Mouse (Mus musculus) adipocyte (in vitro differentiated cells): Measurements from ENCODE around the gene Rab12.

Experiments
- DNase-seq: peaks from one replicate; pipeline ENCODE4 v3.0.0-alpha.2; 2016; ENCODE audit warnings: low spot score

The Rab12 gene

DNA sequence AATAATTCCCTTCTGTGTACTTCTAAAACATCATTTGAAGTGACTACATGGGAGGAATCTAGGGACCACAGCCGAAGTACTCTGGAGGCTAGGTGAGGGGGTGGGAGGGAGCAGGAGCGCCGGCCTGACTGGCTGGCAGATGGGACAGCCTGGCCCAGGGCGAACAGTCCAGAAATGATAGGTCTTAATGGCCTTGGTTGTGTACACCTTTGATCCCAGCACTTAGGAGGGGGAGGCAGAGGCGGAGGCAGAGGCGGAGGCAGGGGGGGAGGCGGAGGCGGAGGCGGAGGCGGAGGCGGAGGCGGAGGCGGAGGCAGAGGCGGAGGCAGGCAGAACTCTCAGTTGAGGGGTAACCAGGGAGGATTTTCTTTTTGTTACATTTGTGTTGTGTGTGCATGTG lies 20.9 kb downstream of the Rab12 start:
- no peak for DNase-seq

GRCm38 (mm10) chr17:66496589-66496988 lies 22.9 kb downstream of the Rab12 start:
- DNase-seq = no peak

- DNase-seq = peak; percentile 74
These were observed 29.4 kb downstream of the Rab12 start for GRCm38 (mm10) chr17:66490022-66490601.

DNA sequence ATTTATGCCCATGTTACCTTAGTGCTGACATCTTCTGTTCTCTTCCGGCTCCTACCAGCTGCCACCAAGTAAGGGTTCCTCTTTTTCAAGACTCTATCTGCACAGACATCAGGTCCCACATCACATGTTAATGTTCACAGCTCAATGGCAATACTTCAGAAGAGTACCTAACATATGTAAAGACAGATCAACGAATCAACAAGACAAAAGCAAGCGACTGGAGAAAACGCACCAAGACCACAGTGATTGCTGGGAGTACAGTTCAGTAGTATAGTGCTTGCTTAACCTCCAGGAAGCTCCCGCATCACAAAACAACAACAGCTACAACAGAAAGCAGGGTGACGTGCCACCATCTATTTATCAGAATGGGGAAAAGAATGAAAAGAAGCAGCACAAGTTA lies 33.0 kb downstream of the Rab12 start:
- DNase-seq = no peak

- DNase-seq = peak; percentile 8
These were observed 33.8 kb downstream of the Rab12 start for GRCm38 (mm10) chr17:66485742-66486141.

DNA sequence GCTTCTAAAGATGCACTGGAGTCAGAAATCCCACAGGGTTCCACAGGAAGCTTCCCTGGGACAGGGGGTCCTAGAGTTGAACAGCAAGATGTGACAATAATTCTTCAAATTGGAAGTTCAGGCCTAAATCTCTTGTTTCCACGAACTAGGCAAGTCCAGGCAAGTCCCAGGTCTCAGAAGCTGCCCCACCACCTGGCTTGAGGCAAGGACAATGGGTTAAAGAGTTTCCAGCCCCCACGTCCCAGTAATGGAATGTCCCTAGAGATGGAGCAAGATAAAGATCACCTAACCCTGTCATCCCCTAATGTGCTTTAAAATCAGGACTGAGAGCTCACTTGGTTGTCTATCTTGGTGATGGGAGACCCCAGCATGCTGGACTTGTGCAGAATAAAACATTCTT lies 34.6 kb downstream of the Rab12 start:
- DNase-seq = no peak

DNA sequence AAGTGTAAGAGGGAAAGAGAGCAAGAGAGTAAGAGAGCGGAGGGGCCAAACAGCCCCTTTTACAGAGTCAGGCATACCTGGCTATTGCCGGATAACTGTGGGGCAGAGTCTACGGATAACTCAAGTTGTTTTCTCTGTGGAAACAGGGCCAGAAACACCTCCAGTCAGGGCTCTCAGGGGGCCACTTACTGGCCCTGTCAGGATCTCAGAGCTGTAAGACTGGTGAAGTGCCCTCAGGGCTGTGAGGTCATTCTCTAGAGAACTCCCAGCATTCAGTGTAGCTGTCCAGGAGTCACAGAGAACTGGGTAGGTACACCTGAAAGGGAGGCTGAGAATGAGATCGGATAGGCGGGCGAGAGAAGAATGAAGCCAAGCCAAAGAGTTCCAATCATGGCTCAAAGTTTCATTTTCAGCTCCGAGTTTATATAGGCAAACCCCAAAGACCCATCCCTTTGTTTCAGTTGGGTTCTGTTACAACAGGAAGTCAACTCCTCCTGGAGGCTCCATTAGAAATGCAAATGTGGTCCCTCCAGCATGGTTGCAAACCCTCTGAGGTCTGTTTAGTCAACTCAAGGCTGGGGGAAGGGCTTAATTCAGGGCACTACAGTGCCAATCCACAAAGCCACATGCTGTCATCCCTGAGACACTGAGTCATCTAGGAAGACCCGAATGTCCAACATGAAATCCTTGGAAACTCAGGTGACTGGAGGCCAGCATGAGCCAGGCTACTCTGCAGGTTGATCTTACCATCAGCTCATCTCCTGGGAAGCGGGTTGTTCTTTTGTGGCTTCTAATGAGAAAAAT lies 35.7 kb downstream of the Rab12 start:
- DNase-seq = no peak

- no peak for DNase-seq
These were observed 38.2 kb downstream of the Rab12 start for GRCm38 (mm10) chr17:66481295-66481694.

DNA sequence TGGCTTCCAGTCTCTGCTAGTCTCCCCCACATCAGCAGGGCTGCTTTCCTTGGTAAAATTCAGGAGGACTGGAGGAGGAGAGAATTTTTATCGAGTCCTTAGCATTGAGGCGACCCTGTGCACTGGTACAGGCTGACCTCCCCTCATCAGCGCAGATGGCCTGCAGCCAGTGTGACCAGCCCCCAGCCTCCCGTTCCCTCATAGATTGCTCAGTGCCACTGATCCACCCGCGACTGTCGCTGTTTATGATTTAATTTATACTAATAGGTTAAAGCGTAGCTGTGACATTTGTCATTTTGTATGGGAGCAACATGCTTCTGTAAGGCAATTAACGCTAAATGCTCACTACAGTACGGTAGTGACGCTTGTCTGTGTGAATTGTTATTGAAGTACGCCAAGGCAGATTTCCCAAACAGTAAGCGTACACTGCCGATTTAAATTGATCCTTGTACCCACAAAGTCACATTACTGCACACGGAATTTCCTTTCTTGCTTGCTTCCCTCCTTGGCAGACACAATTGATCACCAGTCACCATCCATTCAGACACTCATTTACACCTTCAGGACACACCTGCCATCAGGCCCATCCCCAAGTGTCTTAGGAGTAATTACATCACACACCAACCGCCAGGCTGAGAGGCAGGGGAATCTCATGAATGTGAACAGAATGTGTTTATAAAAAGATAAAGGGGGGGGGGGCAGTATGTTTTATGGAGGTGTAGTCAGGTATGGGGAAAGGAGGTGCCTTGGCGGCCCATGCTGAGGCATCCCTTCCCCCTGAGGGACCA lies 38.8 kb downstream of the Rab12 start:
- DNase-seq = no peak

DNA sequence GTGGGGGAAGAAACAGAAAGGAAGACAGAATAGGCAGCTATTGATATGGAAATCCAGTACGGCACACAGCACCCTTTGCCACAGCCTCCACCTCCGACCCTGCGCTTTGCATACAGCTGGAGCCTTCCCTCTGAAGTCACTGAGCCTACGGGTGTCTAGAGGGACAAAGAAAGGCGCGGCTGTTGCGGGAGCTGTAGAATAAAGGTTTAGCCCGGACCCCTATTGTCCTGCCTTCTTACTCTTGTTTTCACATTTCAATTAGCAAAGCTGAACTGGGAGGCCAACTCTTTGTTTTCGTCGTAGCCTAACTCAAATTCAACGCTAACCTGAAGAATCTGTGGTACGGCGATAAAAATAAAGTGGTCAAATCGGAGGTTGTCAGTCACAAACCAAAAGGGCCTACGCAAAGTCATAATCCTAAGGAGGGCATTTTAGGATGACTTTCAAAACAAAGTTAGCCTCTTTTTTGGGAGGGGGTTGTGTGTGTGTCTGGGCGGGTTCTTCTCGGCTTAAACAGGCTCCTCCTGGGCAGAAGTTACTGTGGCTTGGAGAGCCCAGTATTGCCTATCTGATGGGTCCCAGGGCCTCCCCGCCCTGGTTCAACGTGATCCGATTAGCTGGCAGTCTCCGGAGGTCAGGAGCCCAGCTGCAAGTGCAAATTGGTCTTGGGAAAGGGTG lies 39.6 kb downstream of the Rab12 start:
- no peak for DNase-seq

GRCm38 (mm10) chr17:66479311-66479710 lies 40.2 kb downstream of the Rab12 start:
- no peak for DNase-seq

GRCm38 (mm10) chr17:66473205-66473604 lies 46.3 kb downstream of the Rab12 start:
- no peak for DNase-seq

DNA sequence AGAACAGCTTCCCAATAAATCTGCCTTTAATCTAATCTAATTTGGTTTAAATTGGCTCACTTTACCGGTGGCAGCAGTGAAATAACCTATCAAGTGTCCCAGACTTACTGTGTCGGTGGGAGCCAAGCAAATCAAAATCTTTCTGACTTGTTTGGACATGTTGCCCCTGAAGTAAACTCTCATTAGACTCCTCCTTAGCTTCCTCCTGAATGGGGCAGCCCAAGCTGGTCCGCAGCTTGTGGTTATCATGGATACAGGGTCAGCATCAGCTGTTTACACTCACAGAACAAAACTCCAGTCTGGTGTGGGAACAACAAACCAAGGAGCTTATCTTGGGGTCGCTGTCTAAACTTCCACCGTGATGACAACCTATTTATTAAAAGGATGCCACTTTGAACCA lies 47.8 kb downstream of the Rab12 start:
- DNase-seq = no peak

DNA sequence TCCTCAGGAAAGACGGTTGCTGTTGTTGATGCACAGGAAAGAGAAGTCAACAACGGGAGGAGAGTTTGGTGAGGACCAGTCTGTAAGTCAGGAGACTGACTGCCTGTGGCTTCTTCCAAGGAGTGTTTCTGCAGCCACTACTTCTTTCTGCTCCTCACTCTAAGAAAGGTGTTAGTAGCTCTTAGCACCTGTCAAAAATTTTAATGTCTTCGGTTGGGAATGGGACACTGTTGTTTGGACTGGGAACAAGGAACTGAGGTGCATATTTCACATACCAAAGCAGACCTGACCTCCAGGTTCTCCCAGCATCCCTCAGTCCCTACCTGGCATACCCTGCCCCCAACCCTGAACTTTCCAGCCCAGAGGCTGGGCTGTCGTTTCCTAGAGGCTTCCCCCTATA lies 48.3 kb downstream of the Rab12 start:
- DNase-seq = no peak

GRCm38 (mm10) chr17:66470020-66470419 lies 49.5 kb downstream of the Rab12 start:
- no peak for DNase-seq

- no peak for DNase-seq
These were observed 62.3 kb downstream of the Rab12 start for GRCm38 (mm10) chr17:66457278-66457677.

- DNase-seq = peak; percentile 49
These were observed 68.4 kb downstream of the Rab12 start for GRCm38 (mm10) chr17:66451143-66451542.

GRCm38 (mm10) chr17:66450526-66451070 lies 68.9 kb downstream of the Rab12 start:
- DNase-seq = no peak

- DNase-seq = no peak
These were observed 69.8 kb downstream of the Rab12 start, which contains the start of gene Mtcl1 for GRCm38 (mm10) chr17:66449460-66450341. Gene Mtcl1, minus strand, starts transcription at chr17:66449750.

- no peak for DNase-seq
These were observed 70.8 kb downstream of the Rab12 start for GRCm38 (mm10) chr17:66448421-66449405.
